Mouse (Mus musculus) liver, embryonic 11.5 days (tissue): ENCODE measurements around the gene Dmrtc1a. TPM values are rescaled to one million over a fixed set of nuclear protein-coding genes. Genes with fewer than 3 reads are reported as not detected.
"Not testable (repeated sequence)": the region's sequence is repeated elsewhere in the genome, so short reads cannot be mapped to it uniquely, and the experiment has no call there.

Experiments
- ATAC-seq: fragments of 200-750 bp; cut with Nextera tagmentation; replicated peaks from 2 replicates; pipeline ENCODE4 v1.8.0; 2017; ENCODE audit warnings: moderate number of reproducible peaks, mild to moderate bottlenecking, moderate TSS enrichment, moderate library complexity; ENCODE audit not compliant: low FRiP score
- DNase-seq: peaks from one replicate; pipeline ENCODE4 v3.0.0-alpha.2; 2017; ENCODE audit warnings: low spot score
- H3K27ac ChIP-seq: fragments of 300-500 bp; sonication (generic); 2 replicates; pipeline ENCODE4 v1.5.1; 2014; ENCODE audit warnings: mild to moderate bottlenecking, low read depth, low read length, control low read depth
- H3K27me3 ChIP-seq: fragments of 300-500 bp; sonication (generic); replicated peaks from 2 replicates; pipeline ENCODE4 v1.6.1; 2014; ENCODE audit warnings: low read length, mixed read lengths; ENCODE audit not compliant: control insufficient read depth, insufficient read depth
- H3K36me3 ChIP-seq: fragments of 300-500 bp; sonication (generic); 2 replicates; pipeline ENCODE4 v1.6.1; 2014; ENCODE audit warnings: mild to moderate bottlenecking, low read length, moderate library complexity, mixed read lengths; ENCODE audit not compliant: control insufficient read depth, insufficient read depth
- H3K4me1 ChIP-seq: fragments of 300-500 bp; sonication (generic); replicated peaks from 2 replicates; pipeline ENCODE4 v1.6.1; 2014; ENCODE audit warnings: low read length, mixed read lengths; ENCODE audit not compliant: control insufficient read depth, insufficient read depth
- H3K4me2 ChIP-seq: fragments of 300-500 bp; sonication (generic); 2 replicates; pipeline ENCODE4 v1.6.1; 2014; ENCODE audit warnings: mild to moderate bottlenecking, control low read depth, moderate library complexity
- H3K4me3 ChIP-seq: fragments of 300-500 bp; sonication (generic); 2 replicates; pipeline ENCODE4 v1.5.1; 2014; ENCODE audit warnings: low read depth, low read length, control low read depth
- H3K9ac ChIP-seq: fragments of 300-500 bp; sonication (generic); 2 replicates; pipeline ENCODE4 v1.6.1; 2014; ENCODE audit warnings: low read depth, low read length, control low read depth
- H3K9me3 ChIP-seq: fragments of 300-500 bp; sonication (generic); 2 replicates; pipeline ENCODE4 v1.6.1; 2016; ENCODE audit warnings: low read length, inconsistent platforms, mixed read lengths; ENCODE audit not compliant: control insufficient read depth
- WGBS: fragments of 180-500 bp; shearing (Covaris S2); extraction: QIAGEN DNeasy Blood & Tissue Kit; methylation state at CpG from one replicate; pipeline ENCODE4 v1.1.7; 2014; 5-methylcytosine and 5-hydroxymethylcytosine counted together
- polyA plus RNA-seq: library from polyadenylated mRNA; unstranded; fragments of >200 nt; fragmentation: Nextera tagmentation; extraction: Ambion mirVana; gene quantifications from 2 replicates; pipeline ENCODE4 v1.2.1, GENCODE M21; 2014

The Dmrtc1a gene
- 0.14 TPM in 1 of 2 replicates, not detected in the other for polyA plus RNA-seq

DNA sequence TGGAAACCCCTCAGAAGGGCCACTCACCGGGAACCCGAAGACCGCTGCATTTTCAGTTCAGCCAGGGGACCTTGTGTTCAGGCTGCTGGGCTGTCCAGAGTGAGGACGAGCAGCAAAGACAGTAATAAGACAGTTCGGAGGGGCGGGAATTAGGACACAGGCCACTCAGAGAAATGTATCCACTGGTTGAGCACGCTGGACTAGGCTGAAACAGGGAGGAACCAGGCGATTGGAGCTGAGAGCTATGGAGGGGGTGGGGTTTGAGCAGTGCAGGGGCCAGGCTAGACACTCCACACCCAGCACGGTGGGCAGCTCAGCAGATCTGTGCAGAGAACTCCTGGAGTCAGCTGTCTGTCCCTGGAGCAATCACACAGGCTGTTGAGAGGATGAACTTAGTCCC is at the start of gene Dmrtc1a, which contains the start of gene 1700011M02Rik:
Gene Dmrtc1a (minus strand): TSS at position 101 of the 400 bp plus-strand sequence.
Gene 1700011M02Rik (plus strand): TSS at position 319 of the 400 bp plus-strand sequence.
- not testable (repeated sequence) for DNase-seq, H3K27me3 ChIP-seq
- 84% methylated on average over 6 of the region's 9 CpGs for WGBS

DNA sequence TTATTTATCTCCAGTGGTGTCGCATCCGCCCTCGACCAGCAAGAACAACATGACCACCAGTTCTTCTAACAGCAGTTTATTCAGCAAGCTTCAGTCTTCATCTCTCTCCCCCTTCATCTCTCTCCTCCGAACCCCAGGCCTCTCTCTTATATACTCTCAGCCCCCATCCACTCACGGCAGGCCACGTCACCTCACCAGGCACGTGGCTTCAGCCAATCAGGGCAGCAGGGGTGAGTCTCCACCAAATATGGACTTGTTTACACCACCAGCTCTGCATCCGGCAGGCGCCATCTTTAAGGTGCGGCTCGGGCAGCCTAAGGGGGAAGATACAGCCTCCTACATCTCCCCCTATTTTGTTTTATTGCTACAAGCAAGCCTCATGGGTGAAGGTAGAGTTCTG is 41.6 kb upstream of the Dmrtc1a start:
- not testable (repeated sequence) for DNase-seq, ATAC-seq
- WGBS = 78% methylated on average over 11 of the region's 11 CpGs

More for the DNA sequence above, at the start of gene Dmrtc1a, which contains the start of gene 1700011M02Rik:
- not testable (repeated sequence) for H3K4me2 ChIP-seq, H3K4me1 ChIP-seq, H3K36me3 ChIP-seq, H3K9me3 ChIP-seq, ATAC-seq, H3K27ac ChIP-seq, H3K4me3 ChIP-seq, H3K9ac ChIP-seq

DNA sequence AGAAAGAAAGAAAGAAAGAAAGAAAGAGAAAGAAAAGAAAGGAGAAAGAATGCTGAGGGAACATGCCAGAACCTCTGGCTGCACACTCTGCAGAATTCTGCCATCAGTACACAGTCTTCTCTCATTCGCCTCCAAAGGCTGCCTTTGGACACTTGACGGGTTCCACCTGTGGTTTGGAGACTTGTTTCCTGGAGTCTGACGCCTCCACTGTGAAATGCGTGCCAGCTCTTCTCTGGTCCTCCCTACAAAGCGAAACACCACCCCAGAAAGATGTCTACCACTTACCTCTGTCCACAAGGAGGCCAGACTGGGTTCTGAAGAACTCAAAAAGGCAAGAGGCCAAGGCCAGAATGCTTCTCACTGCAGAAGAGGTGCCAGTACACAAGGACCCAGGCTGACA is 28.3 kb upstream of the Dmrtc1a start:
- Histone ChIP-seq H3K4me2 (no peak overlapping the region), H3K9me3 (no peaks in the 10 kb centered on the region), H3K9ac (no peak overlapping the region), H3K27ac (no peak overlapping the region), H3K4me1 (no peaks in the 10 kb centered on the region), H3K27me3 (peaks cover 30% of the 10 kb centered on the region), H3K4me3 (no peak overlapping the region), H3K36me3 (no peaks in the 10 kb centered on the region)
- ATAC-seq = no peak
- DNase-seq = no peak
- WGBS = 50% methylated on average over 5 of the region's 5 CpGs

More for the DNA sequence above, 41.6 kb upstream of the Dmrtc1a start:
- H3K27me3 ChIP-seq, H3K4me1 ChIP-seq, H3K4me3 ChIP-seq, H3K4me2 ChIP-seq, H3K9me3 ChIP-seq, H3K27ac ChIP-seq, H3K36me3 ChIP-seq, H3K9ac ChIP-seq: not testable (repeated sequence)

DNA sequence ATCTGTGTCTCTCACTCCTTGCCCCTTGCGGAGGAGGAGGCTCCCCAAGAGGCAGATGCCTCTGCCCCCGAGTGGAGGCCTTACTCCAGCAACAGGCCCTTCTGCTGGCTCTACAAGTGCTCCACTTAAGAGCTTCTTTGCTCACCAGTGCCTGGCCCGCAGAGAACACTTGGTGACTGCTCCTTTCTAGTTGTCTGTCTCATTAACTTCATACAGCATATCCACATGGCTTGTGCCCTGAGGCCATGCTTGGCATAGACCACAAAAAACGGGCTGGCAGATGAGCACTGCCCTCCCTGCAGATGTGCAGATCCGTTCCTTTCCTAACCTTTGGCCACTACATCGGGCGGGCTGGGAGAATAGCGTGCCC is 25.9 kb upstream of the Dmrtc1a start:
- DNase-seq (no peak), ATAC-seq (no peak)
- H3K27ac ChIP-seq = no peak overlapping the region
- no peaks in the 10 kb centered on the region for H3K9me3 ChIP-seq
- 46% methylated on average over 8 of the region's 8 CpGs for WGBS
- H3K27me3 ChIP-seq = peaks cover 30% of the 10 kb centered on the region
- no peaks in the 10 kb centered on the region for H3K4me1 ChIP-seq
- H3K9ac ChIP-seq = no peak overlapping the region
- no peaks in the 10 kb centered on the region for H3K36me3 ChIP-seq
- H3K4me2 ChIP-seq = no peak overlapping the region
- H3K4me3 ChIP-seq = peak overlapping the region; percentile 50; the same call in 1 of the 2 replicates

DNA sequence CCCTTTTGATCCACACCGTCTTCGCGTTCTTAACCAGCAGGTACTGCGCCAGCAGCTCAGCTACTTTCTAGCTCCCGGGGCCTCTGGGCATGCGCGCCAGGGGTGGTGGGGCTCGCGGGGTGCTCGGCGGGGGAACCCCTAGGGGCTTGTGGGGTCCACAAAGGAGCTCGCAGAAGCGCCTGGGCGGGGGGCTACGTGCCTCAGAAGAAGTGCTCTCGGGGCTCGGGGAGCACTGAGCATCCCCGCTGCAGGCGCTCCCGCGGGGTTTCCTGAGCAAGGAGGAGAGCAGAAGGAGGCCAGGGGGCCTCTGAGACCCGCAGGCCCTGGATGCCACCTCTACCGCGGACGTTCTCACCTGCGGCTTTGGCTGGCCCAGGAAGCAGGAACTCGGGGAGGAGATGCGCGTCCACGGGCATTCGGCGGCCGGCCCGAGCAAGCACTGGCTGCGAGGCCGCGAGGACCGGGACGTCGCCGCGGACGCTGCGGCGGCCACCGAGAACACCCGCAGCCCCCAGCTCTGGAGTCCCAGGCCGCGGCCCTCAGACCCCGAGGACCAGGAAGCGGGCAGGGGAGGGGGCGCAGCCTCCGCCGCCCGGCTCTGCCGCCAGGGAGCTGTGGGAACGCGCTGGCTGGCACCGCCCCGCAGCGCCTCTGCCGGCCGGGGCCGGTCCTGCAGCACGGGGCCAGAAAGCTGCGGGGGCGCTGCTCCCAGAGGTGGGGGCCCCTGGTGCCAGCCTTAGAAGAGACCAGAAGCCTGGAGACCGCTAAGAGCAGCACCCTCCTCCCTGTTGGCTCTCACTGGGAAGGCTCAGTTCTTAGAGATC is 25.3 kb upstream of the Dmrtc1a start:
- Histone ChIP-seq H3K27ac (no peak overlapping the region), H3K4me3 (peak overlapping the region; percentile 50), H3K36me3 (no peaks in the 10 kb centered on the region), H3K4me2 (peak overlapping the region; percentile 70), H3K27me3 (peaks cover 30% of the 10 kb centered on the region), H3K9ac (0 out of 2 replicates have a peak overlapping the region, but pooled peaks have one; percentile 25), H3K9me3 (no peaks in the 10 kb centered on the region), H3K4me1 (no peaks in the 10 kb centered on the region)
- ATAC-seq (no peak), DNase-seq (peak; percentile 37)
- 19% methylated on average over 50 of the region's 68 CpGs for WGBS

DNA sequence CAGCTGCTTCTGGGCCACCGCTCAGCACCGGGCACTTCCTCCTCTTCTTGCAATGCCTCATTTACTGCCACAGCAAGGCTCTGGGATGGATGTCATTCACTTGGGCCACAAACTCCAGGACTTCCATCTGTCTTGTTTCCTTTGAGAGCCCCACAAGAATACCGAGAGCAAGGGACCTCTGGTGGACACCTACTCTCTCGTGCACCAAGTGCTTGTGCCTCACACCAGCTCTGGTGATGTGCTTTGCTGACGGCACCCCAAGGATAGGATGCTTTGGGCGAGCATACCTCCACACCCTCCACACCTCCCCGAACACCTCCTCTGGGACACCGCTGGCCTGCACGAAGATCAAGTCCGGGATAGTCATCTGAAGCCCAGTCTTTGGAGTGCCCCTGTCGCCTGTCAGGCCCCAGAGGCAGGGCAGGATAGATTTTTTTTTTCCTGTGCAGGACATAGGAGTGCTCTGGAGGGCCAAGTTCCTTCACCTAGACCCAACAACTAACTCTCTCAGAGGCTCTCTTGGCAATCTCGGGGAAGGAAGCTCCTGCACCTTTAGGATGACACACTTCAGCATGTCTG is 24.6 kb upstream of the Dmrtc1a start:
- WGBS = 49% methylated on average over 12 of the region's 12 CpGs
- Histone ChIP-seq H3K36me3 (no peaks in the 10 kb centered on the region), H3K27ac (no peak overlapping the region), H3K4me1 (no peaks in the 10 kb centered on the region), H3K4me2 (peak overlapping the region; percentile 70), H3K4me3 (peak overlapping the region; percentile 50), H3K27me3 (peaks cover 30% of the 10 kb centered on the region), H3K9ac (no peak overlapping the region), H3K9me3 (no peaks in the 10 kb centered on the region)
- no peak for ATAC-seq
- no peak for DNase-seq

DNA sequence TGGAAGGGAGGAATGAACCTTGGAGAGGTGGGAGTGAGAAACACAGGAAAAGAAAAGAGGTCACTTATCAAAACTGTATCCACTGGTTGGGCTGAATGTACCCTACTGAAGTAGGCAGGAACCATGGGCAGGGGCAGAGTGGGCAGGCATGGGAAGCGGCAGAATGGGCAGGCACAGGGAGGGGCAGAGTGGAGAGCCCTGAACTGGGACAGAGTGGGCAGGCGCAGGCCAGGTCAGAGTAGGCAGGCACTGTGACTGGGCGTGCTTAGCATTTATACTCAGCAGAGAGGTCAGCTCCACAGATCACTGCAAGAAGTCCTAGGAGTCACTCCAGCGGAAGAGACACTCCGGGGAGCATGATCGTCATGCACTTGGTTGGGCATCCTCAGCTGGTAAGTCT is 19.6 kb upstream of the Dmrtc1a start, which contains the start of gene 1700018G05Rik:
Gene 1700018G05Rik (plus strand): TSS at position 301 of the 400 bp plus-strand sequence.
- not testable (repeated sequence) for H3K9me3 ChIP-seq, H3K27me3 ChIP-seq, H3K36me3 ChIP-seq, H3K27ac ChIP-seq, H3K4me1 ChIP-seq, ATAC-seq, H3K4me2 ChIP-seq, DNase-seq, H3K4me3 ChIP-seq, H3K9ac ChIP-seq
- WGBS = 85% methylated on average over 6 of the region's 6 CpGs

DNA sequence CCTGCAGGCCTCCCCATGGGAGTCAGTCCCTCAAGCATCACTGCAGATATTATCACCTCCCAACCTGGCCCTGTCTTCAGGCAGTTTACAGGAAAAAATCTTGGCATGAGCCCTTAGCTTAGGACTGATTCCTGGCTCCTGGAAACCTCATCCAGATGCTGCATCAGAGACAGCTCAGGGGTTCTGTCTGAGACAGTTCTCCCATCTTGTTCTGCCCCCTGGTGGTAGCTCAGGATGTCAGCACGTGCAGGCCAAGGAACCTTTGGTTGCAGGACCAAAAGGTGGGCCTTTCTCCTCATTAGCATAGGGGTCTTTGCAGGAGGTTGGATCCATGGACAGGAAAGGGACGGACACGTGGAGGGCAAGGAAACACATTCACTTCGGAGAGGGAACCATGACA is 18.2 kb upstream of the Dmrtc1a start:
- not testable (repeated sequence) for H3K36me3 ChIP-seq, H3K27ac ChIP-seq, H3K27me3 ChIP-seq, H3K9me3 ChIP-seq, H3K4me1 ChIP-seq, H3K4me3 ChIP-seq, H3K4me2 ChIP-seq, ATAC-seq, H3K9ac ChIP-seq, DNase-seq
- 17% methylated on average over 4 of the region's 4 CpGs for WGBS
